Mouse (Mus musculus) heart, embryonic 15.5 days (tissue): Measurements from ENCODE around the gene Orm1. TPM values are rescaled to one million over a fixed set of nuclear protein-coding genes. Genes with fewer than 3 reads are reported as not detected.

Experiments
- ATAC-seq: fragments of 200-750 bp; cut with Nextera tagmentation; replicated peaks from 2 replicates; pipeline ENCODE4 v1.8.0; 2017; ENCODE audit warnings: low read depth, moderate TSS enrichment; ENCODE audit not compliant: insufficient number of reproducible peaks, insufficient read depth, low FRiP score
- H3K27ac ChIP-seq: fragments of 300-500 bp; sonication (generic); 2 replicates; pipeline ENCODE4 v1.5.1; 2015; ENCODE audit warnings: mild to moderate bottlenecking, inconsistent platforms
- H3K27me3 ChIP-seq: fragments of 300-500 bp; sonication (generic); 2 replicates; pipeline ENCODE4 v1.6.1; 2015; ENCODE audit warnings: inconsistent platforms
- H3K36me3 ChIP-seq: fragments of 300-500 bp; sonication (generic); 2 replicates; pipeline ENCODE4 v1.6.1; 2015; ENCODE audit warnings: mild to moderate bottlenecking, inconsistent platforms
- H3K4me1 ChIP-seq: fragments of 300-500 bp; sonication (generic); replicated peaks from 2 replicates; pipeline ENCODE4 v1.6.1; 2015; ENCODE audit warnings: inconsistent platforms
- H3K4me2 ChIP-seq: fragments of 300-500 bp; sonication (generic); 2 replicates; pipeline ENCODE4 v1.6.1; 2015; ENCODE audit warnings: inconsistent platforms, mild to moderate bottlenecking, moderate library complexity
- H3K4me3 ChIP-seq: fragments of 300-500 bp; sonication (generic); 2 replicates; pipeline ENCODE4 v1.5.1; 2015; ENCODE audit warnings: mild to moderate bottlenecking, inconsistent platforms
- H3K9ac ChIP-seq: fragments of 300-500 bp; sonication (generic); 2 replicates; pipeline ENCODE4 v1.6.1; 2015; ENCODE audit warnings: mild to moderate bottlenecking, inconsistent platforms
- H3K9me3 ChIP-seq: fragments of 300-500 bp; sonication (generic); replicated peaks from 2 replicates; pipeline ENCODE4 v1.6.1; 2016; ENCODE audit warnings: inconsistent platforms
- WGBS: fragments of 180-500 bp; shearing (Covaris S2); methylation state at CpG from one replicate; pipeline ENCODE4 v1.1.7; 2015; ENCODE audit warnings: mixed read lengths; 5-methylcytosine and 5-hydroxymethylcytosine counted together
- polyA plus RNA-seq: library from polyadenylated mRNA; unstranded; fragments of >200 nt; fragmentation: Nextera tagmentation; extraction: Ambion mirVana; gene quantifications from 2 replicates; pipeline ENCODE4 v1.2.1, GENCODE M21; 2015

Gene Orm1
- polyA plus RNA-seq, 1 experiment from 2014 or later: not detected

- WGBS: 90% methylated on average over 4 of the region's 4 CpGs
- H3K4me2 ChIP-seq: no peak overlapping the region
- 0 out of 2 replicates have a peak, but pooled peaks cover 1% of the 10 kb centered on the region for H3K4me1 ChIP-seq
- no peak overlapping the region for H3K4me3 ChIP-seq
- H3K36me3 ChIP-seq: peaks cover 11% of the 10 kb centered on the region; the same call in 1 of the 2 replicates
- no peaks in the 10 kb centered on the region for H3K27me3 ChIP-seq
- no peak overlapping the region for H3K9ac ChIP-seq
- no peaks in the 10 kb centered on the region for H3K9me3 ChIP-seq
- no peak for ATAC-seq
- H3K27ac ChIP-seq: no peak overlapping the region
Observed at GRCm38 (mm10) chr4:63384262-63384661, 39.9 kb downstream of the Orm1 start.

GRCm38 (mm10) chr4:63385253-63385652 lies 40.9 kb downstream of the Orm1 start:
- Histone ChIP-seq H3K4me3 (no peak overlapping the region), H3K27ac (no peak overlapping the region), H3K4me1 (0 out of 2 replicates have a peak, but pooled peaks cover 2% of the 10 kb centered on the region), H3K9ac (no peak overlapping the region), H3K9me3 (no peaks in the 10 kb centered on the region), H3K36me3 (peaks cover 5% of the 10 kb centered on the region; the same call in 1 of the 2 replicates), H3K27me3 (no peaks in the 10 kb centered on the region), H3K4me2 (no peak overlapping the region)
- 80% methylated on average over 3 of the region's 3 CpGs for WGBS
- ATAC-seq: no peak

GRCm38 (mm10) chr4:63385784-63386183 lies 41.4 kb downstream of the Orm1 start:
- WGBS: 71% methylated on average over 11 of the region's 11 CpGs
- Histone ChIP-seq H3K27ac (no peak overlapping the region), H3K36me3 (no peaks in the 10 kb centered on the region), H3K4me1 (0 out of 2 replicates have a peak, but pooled peaks cover 2% of the 10 kb centered on the region), H3K4me2 (no peak overlapping the region), H3K27me3 (no peaks in the 10 kb centered on the region), H3K4me3 (no peak overlapping the region), H3K9ac (no peak overlapping the region), H3K9me3 (no peaks in the 10 kb centered on the region)
- no peak for ATAC-seq

GRCm38 (mm10) chr4:63388029-63388428 lies 43.7 kb downstream of the Orm1 start:
- no peak overlapping the region for H3K4me2 ChIP-seq
- no peak overlapping the region for H3K9ac ChIP-seq
- 0 out of 2 replicates have a peak, but pooled peaks cover 2% of the 10 kb centered on the region for H3K4me1 ChIP-seq
- 81% methylated on average over 6 of the region's 6 CpGs for WGBS
- no peak overlapping the region for H3K4me3 ChIP-seq
- H3K36me3 ChIP-seq: no peaks in the 10 kb centered on the region
- no peak for ATAC-seq
- H3K27me3 ChIP-seq: no peaks in the 10 kb centered on the region
- no peak overlapping the region for H3K27ac ChIP-seq
- no peaks in the 10 kb centered on the region for H3K9me3 ChIP-seq

GRCm38 (mm10) chr4:63389121-63389886 lies 44.9 kb downstream of the Orm1 start:
- Histone ChIP-seq H3K36me3 (peaks cover 1% of the 10 kb centered on the region), H3K27me3 (no peaks in the 10 kb centered on the region), H3K9ac (no peak overlapping the region), H3K4me3 (no peak overlapping the region), H3K27ac (no peak overlapping the region), H3K4me1 (0 out of 2 replicates have a peak, but pooled peaks cover 2% of the 10 kb centered on the region), H3K4me2 (no peak overlapping the region), H3K9me3 (no peaks in the 10 kb centered on the region)
- ATAC-seq: no peak
- 57% methylated on average over 8 of the region's 8 CpGs for WGBS

GRCm38 (mm10) chr4:63389887-63390528 lies 45.6 kb downstream of the Orm1 start:
- no peak overlapping the region for H3K4me2 ChIP-seq
- no peak overlapping the region for H3K9ac ChIP-seq
- no peaks in the 10 kb centered on the region for H3K9me3 ChIP-seq
- H3K36me3 ChIP-seq: peaks cover 3% of the 10 kb centered on the region
- no peak overlapping the region for H3K4me3 ChIP-seq
- no peak for ATAC-seq
- H3K27me3 ChIP-seq: no peaks in the 10 kb centered on the region
- 70% methylated on average over 11 of the region's 11 CpGs for WGBS
- 0 out of 2 replicates have a peak, but pooled peaks cover 2% of the 10 kb centered on the region for H3K4me1 ChIP-seq
- H3K27ac ChIP-seq: no peak overlapping the region

- H3K27ac ChIP-seq: no peak overlapping the region
- 0 out of 2 replicates have a peak, but pooled peaks cover 2% of the 10 kb centered on the region for H3K4me1 ChIP-seq
- ATAC-seq: no peak
- H3K9me3 ChIP-seq: no peaks in the 10 kb centered on the region
- H3K9ac ChIP-seq: no peak overlapping the region
- H3K4me2 ChIP-seq: no peak overlapping the region
- H3K4me3 ChIP-seq: no peak overlapping the region
- H3K27me3 ChIP-seq: no peaks in the 10 kb centered on the region
- peaks cover 3% of the 10 kb centered on the region for H3K36me3 ChIP-seq
- WGBS: 64% methylated on average over 6 of the region's 6 CpGs
Observed at GRCm38 (mm10) chr4:63391322-63391721, 47.0 kb downstream of the Orm1 start.

Other genes starting within 250 kb of the Orm1 start
- gene Ambp, start 189.8 kb upstream of the Orm1 start, polyA plus RNA-seq: 1.5 and 8.2 TPM in 2 replicates
- 0.13 and 0.48 TPM in 2 replicates for gene Kif12, start 172.4 kb upstream of the Orm1 start, polyA plus RNA-seq
- 4.4 and 6.1 TPM in 2 replicates for gene Col27a1, start 130.6 kb upstream of the Orm1 start, polyA plus RNA-seq
- gene Orm3, start 11.6 kb downstream of the Orm1 start, polyA plus RNA-seq: not detected in 2 replicates
- not detected in 2 replicates for gene Orm2, start 17.9 kb downstream of the Orm1 start, polyA plus RNA-seq
- 2.3 and 6.1 TPM in 2 replicates for gene Akna, start 58.8 kb downstream of the Orm1 start, polyA plus RNA-seq
- 1.9 and 2.6 TPM in 2 replicates for gene Whrn, start 151.4 kb downstream of the Orm1 start, polyA plus RNA-seq
- gene Atp6v1g1, start 200.2 kb downstream of the Orm1 start, polyA plus RNA-seq: 214 and 229 TPM in 2 replicates
- gene Tmem268, start 214.2 kb downstream of the Orm1 start, polyA plus RNA-seq: 4.4 and 5.6 TPM in 2 replicates